Mouse (Mus musculus): ENCODE data around the gene Rfc2. TPM values are rescaled to one million over a fixed set of nuclear protein-coding genes. Genes with fewer than 3 reads are reported as not detected.
A peak's percentile ranks its signal among the peaks of the same experiment; 100 is the strongest.

Rfc2 gene
- polyA plus RNA-seq, 1 experiment from 2014 or later, result 93.2 TPM

DNA sequence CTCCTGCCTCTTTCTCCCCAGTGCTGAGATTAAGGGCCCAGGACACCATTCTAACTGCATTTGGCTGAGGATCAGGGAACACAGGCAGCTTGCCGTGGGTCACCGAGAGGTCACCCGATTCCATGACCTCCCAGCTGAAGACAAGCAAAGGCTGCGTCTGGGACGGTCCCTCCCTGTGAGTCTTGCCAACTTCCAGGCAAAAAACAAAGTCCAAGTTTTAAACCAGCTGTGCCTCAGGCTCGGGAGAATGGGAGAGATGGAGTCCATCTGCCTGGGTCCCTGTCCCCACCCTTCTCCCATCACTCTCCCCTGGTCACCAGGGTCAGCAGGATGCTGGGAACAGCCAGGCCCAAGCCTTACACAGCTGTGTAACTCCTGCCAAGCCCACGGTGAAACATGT, 39.5 kb upstream of the Rfc2 start:
- ATAC-seq, result no peak
- WGBS, result 36% methylated on average over 7 of the region's 7 CpGs
- no peaks in the 10 kb centered on the region for H3K9me3 ChIP-seq (ENCODE audit: control insufficient read depth)
- TF ChIP-seq CTCF (IDR thresholded peaks at IDR 0.05; ENCODE audit: low read depth), result no peak
- peaks cover 12% of the 10 kb centered on the region; the same call in 1 of the 2 replicates for H3K36me3 ChIP-seq (ENCODE audit: control insufficient read depth, insufficient read depth)
- H3K9ac ChIP-seq (ENCODE audit: low read depth, low read length), result no peak overlapping the region
- H3K27ac ChIP-seq (ENCODE audit: low read depth, low read length), result peak overlapping the region; percentile 41; the same call in 1 of the 2 replicates
- no peak overlapping the region for H3K4me2 ChIP-seq (replicated peaks; ENCODE audit: low read depth)
- H3K4me3 ChIP-seq (ENCODE audit: low read depth, low read length), result no peak overlapping the region
- H3K27me3 ChIP-seq (replicated peaks; ENCODE audit: control insufficient read depth, insufficient read depth, low read length), result no peaks in the 10 kb centered on the region
- H3K4me1 ChIP-seq (replicated peaks; ENCODE audit: control insufficient read depth, insufficient read depth, low read length), result peaks cover 10% of the 10 kb centered on the region; the same call in 1 of the 2 replicates

DNA sequence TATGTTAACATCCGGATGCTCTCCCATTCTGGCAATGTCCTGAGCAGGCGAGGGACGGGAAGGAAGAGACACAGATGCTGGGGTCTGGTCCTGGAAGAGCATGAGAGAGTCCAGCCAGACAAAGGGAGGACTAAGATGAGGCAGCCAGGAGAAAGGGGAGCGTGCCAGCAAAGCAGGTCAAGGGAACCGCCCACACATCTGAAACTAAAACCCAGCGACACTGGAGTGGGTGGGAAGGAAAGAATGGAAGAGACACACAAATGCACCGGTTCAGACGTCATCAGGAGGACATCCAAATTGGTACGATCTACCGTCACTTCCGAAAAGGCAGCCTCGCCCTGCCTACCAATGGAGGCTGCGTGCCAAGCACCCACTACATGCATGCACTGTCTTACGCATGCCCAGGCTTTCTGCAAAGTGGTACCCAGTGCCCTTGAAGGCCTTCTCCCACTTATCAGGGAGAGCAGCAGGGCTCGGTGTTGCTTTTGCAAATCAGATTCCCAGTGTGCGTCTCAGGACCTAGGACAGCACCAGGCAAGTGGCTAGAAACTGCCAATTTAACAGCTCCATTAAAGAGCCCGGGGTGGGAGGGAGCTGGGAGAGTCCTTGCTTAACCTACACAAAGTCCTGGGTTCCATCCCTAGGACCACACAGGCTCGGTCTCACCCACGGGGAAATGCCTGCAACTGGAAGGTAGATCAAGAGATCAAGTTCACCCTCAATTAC, 36.5 kb upstream of the Rfc2 start:
- Histone ChIP-seq H3K9ac (ENCODE audit: low read depth, low read length) (no peak overlapping the region), H3K27me3 (replicated peaks; ENCODE audit: control insufficient read depth, insufficient read depth, low read length) (no peaks in the 10 kb centered on the region), H3K9me3 (ENCODE audit: control insufficient read depth) (no peaks in the 10 kb centered on the region), H3K36me3 (ENCODE audit: control insufficient read depth, insufficient read depth) (peaks cover 6% of the 10 kb centered on the region; the same call in 1 of the 2 replicates), H3K4me2 (replicated peaks; ENCODE audit: low read depth) (no peak overlapping the region), H3K4me3 (ENCODE audit: low read depth, low read length) (no peak overlapping the region), H3K27ac (ENCODE audit: low read depth, low read length) (no peak overlapping the region), H3K4me1 (replicated peaks; ENCODE audit: control insufficient read depth, insufficient read depth, low read length) (peaks cover 15% of the 10 kb centered on the region; the same call in 1 of the 2 replicates)
- WGBS, result 65% methylated on average over 19 of the region's 19 CpGs
- no peak for ATAC-seq
- no peak for TF ChIP-seq CTCF (IDR thresholded peaks at IDR 0.05; ENCODE audit: low read depth)

DNA sequence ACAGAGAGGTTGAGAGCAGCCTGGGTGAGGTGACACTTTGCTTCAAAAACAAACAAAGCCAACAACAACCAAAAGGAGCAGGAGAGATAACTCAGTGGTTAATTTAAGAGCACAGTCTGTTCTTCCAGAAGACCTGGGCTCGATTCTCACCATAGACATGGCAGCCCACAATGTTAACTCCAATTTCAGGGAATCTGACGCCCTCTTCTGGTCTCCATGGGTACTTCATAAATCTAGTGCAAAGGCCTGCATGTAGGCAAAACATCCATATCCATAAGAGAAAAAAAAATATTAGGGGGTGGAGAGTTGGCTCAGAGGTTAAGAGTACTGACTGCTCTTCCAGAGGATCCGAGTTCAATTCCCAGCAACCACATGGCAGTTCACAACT, 35.9 kb upstream of the Rfc2 start:
- peaks cover 15% of the 10 kb centered on the region for H3K4me1 ChIP-seq (replicated peaks; ENCODE audit: control insufficient read depth, insufficient read depth, low read length)
- no peaks in the 10 kb centered on the region for H3K9me3 ChIP-seq (ENCODE audit: control insufficient read depth)
- peaks cover 6% of the 10 kb centered on the region; the same call in 1 of the 2 replicates for H3K36me3 ChIP-seq (ENCODE audit: control insufficient read depth, insufficient read depth)
- H3K27me3 ChIP-seq (replicated peaks; ENCODE audit: control insufficient read depth, insufficient read depth, low read length), result no peaks in the 10 kb centered on the region
- no peak overlapping the region for H3K4me2 ChIP-seq (replicated peaks; ENCODE audit: low read depth)
- no peak overlapping the region for H3K9ac ChIP-seq (ENCODE audit: low read depth, low read length)
- no peak overlapping the region for H3K4me3 ChIP-seq (ENCODE audit: low read depth, low read length)
- WGBS, result 56% methylated on average over 3 of the region's 3 CpGs
- peak; percentile 63 for TF ChIP-seq CTCF (IDR thresholded peaks at IDR 0.05; ENCODE audit: low read depth)
- ATAC-seq, result no peak
- no peak overlapping the region for H3K27ac ChIP-seq (ENCODE audit: low read depth, low read length)

DNA sequence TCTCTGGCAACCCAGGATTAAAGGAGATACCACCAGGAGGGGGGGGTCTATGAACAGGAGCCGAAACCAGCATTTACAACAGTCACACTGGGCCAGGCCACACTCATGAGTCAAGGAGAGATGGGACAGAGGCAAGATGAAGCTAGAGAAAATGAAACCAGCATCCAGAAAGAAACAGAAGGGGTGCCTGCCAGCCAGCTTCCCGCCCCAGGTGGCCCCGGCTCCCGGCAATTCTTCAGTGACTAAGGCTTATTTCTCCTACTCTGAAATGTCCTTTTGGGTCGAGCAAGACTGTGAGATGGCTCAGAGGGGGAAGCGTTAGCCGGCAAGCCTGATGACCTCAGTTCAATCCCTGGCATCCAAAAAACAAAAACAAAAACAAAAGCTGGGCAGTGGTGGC, 34.4 kb upstream of the Rfc2 start:
- Histone ChIP-seq H3K27me3 (replicated peaks; ENCODE audit: control insufficient read depth, insufficient read depth, low read length) (no peaks in the 10 kb centered on the region), H3K4me3 (ENCODE audit: low read depth, low read length) (no peak overlapping the region), H3K27ac (ENCODE audit: low read depth, low read length) (no peak overlapping the region), H3K4me2 (replicated peaks; ENCODE audit: low read depth) (no peak overlapping the region; the same call in 1 of the 2 replicates), H3K9me3 (ENCODE audit: control insufficient read depth) (no peaks in the 10 kb centered on the region), H3K9ac (ENCODE audit: low read depth, low read length) (no peak overlapping the region), H3K4me1 (replicated peaks; ENCODE audit: control insufficient read depth, insufficient read depth, low read length) (peaks cover 12% of the 10 kb centered on the region), H3K36me3 (ENCODE audit: control insufficient read depth, insufficient read depth) (no peaks in the 10 kb centered on the region)
- no peak for TF ChIP-seq CTCF (IDR thresholded peaks at IDR 0.05; ENCODE audit: low read depth)
- no peak for ATAC-seq
- WGBS, result 84% methylated on average over 7 of the region's 7 CpGs

DNA sequence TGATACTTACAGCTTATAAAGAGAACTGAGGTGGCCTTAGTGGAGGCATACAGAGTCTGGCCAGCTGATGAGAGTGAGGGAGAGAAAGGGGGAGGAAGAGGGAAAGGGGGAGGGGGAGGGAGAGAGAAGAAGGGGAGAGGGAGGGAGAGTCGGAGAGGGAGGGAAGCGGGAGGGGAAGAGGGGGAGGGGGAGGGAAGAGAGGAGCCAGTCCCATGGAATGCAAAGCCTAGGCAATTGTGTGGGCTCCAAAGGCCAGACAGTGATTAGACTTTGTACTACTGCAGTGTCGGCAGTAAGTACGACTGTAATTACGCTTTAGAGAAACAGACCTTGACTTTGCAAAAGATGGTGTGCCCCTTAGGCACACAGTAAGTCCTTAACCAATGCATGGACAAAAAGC, 32.9 kb upstream of the Rfc2 start:
- ATAC-seq, result peak; percentile 39
- Histone ChIP-seq H3K9ac (ENCODE audit: low read depth, low read length) (no peak overlapping the region), H3K36me3 (ENCODE audit: control insufficient read depth, insufficient read depth) (no peaks in the 10 kb centered on the region), H3K9me3 (ENCODE audit: control insufficient read depth) (no peaks in the 10 kb centered on the region), H3K4me3 (ENCODE audit: low read depth, low read length) (no peak overlapping the region), H3K4me1 (replicated peaks; ENCODE audit: control insufficient read depth, insufficient read depth, low read length) (peaks cover 10% of the 10 kb centered on the region), H3K4me2 (replicated peaks; ENCODE audit: low read depth) (0 out of 2 replicates have a peak overlapping the region, but pooled peaks have one; percentile 17), H3K27me3 (replicated peaks; ENCODE audit: control insufficient read depth, insufficient read depth, low read length) (no peaks in the 10 kb centered on the region), H3K27ac (ENCODE audit: low read depth, low read length) (peak overlapping the region; percentile 96)
- 14% methylated on average over 5 of the region's 5 CpGs for WGBS
- no peak for TF ChIP-seq CTCF (IDR thresholded peaks at IDR 0.05; ENCODE audit: low read depth)

DNA sequence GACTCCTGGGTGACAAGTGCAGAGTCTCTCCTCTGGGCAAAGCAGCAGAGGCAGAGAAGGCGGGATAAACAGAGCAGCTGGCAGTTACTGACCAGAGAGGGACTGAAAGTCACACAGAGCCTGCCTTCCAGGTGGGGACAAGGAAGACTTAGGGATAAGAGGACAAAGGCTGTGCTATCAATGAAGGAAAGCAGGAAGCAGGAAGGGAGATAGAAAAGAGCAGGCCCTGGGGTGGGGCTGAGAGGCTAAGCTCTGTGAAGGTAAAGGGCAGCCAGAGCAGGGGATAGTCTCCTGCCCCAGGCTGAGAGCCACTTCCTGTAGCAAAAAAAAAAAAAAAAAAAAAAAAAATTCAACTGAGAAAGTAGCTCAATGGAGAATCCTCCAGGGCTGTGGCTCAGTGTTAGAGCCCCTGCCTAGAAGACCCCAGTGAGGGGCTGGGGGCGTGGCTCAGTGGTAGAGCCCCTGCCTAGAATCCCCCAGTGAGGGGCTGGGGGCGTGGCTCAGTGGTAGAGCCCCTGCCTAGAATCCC, 31.5 kb upstream of the Rfc2 start:
- Histone ChIP-seq H3K4me3 (ENCODE audit: low read depth, low read length) (no peak overlapping the region), H3K4me2 (replicated peaks; ENCODE audit: low read depth) (peak overlapping the region; percentile 88), H3K9ac (ENCODE audit: low read depth, low read length) (peak overlapping the region; percentile 22; the same call in 1 of the 2 replicates), H3K9me3 (ENCODE audit: control insufficient read depth) (no peaks in the 10 kb centered on the region), H3K27ac (ENCODE audit: low read depth, low read length) (peak overlapping the region; percentile 96), H3K27me3 (replicated peaks; ENCODE audit: control insufficient read depth, insufficient read depth, low read length) (no peaks in the 10 kb centered on the region), H3K4me1 (replicated peaks; ENCODE audit: control insufficient read depth, insufficient read depth, low read length) (peaks cover 10% of the 10 kb centered on the region), H3K36me3 (ENCODE audit: control insufficient read depth, insufficient read depth) (no peaks in the 10 kb centered on the region)
- TF ChIP-seq CTCF (IDR thresholded peaks at IDR 0.05; ENCODE audit: low read depth), result no peak
- ATAC-seq, result peak; percentile 52
- 40% methylated on average over 1 of the region's 3 CpGs for WGBS

Measured in intestine, postnatal 0 days (tissue).